Mouse (Mus musculus) heart, adult 2 months (tissue): Measurements from ENCODE around the gene Zc3h14.

Experiments
- CTCF ChIP-seq: fragments of 200-600 bp; IDR thresholded peaks from 2 replicates; pipeline ENCODE4 v1.8.1; 2022; ENCODE audit warnings: antibody characterized with exemption, mild to moderate bottlenecking, moderate library complexity
- EP300 ChIP-seq: fragments of 200-500 bp; IDR thresholded peaks from 2 replicates; pipeline ENCODE4 v1.6.1; 2011; ENCODE audit warnings: low read depth, low read length, control low read depth; ENCODE audit not compliant: insufficient read depth
- POLR2A ChIP-seq: fragments of 200-500 bp; IDR thresholded peaks from 2 replicates; pipeline ENCODE4 v1.6.1; 2011; ENCODE audit warnings: mild to moderate bottlenecking, low read depth, low read length, control low read depth; ENCODE audit not compliant: insufficient read depth

DNA sequence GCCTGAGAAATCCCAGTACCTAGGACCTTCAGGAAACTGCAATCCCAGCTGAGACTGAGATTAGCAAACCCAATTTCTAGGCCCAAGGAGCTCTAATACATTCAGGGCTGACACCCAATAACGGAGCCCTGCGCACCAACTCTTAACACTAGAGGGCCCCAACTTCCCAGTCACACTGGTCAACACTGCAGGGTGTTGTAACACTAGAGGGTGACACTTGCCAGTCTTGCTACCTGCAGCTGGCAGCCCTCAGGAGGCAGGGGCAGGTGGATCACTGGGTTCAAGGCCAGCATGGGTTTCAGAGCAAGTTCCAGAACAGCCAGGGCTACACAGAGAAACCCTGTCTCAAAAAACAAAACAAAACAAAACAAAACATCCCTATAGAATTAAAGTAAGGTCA lies 633 bp upstream of the Zc3h14 start:
- TF ChIP-seq POLR2A (no peak), CTCF (peak; percentile 66), EP300 (0 out of 2 replicates have a peak, but pooled peaks have one; percentile 36)
